Mouse (Mus musculus) heart, adult 18-20 months (tissue): ENCODE data around the gene Krtap4-16. TPM values are rescaled to one million over a fixed set of nuclear protein-coding genes. Genes with fewer than 3 reads are reported as not detected.
"Not testable (repeated sequence)": the region's sequence is repeated elsewhere in the genome, so short reads cannot be mapped to it uniquely, and the experiment has no call there.

ENCODE experiments used
- DNase-seq, 2 experiments: peaks; one replicate each; pipeline ENCODE4 v3.0.0; 2021 to 2022; ENCODE audit warnings: mixed read lengths in 1 of 2
- long read RNA-seq, 2 experiments: library from polyadenylated mRNA; stranded (forward); transcript quantifications; one replicate each; pipeline ENCODE4 v2.0.0; 2021
- total RNA-seq, 2 experiments: library from RNA; stranded (reverse); gene quantifications; 2 replicates each; pipeline ENCODE4 v1.2.3; 2021

The Krtap4-16 gene
- not detected for total RNA-seq
- long read RNA-seq, experiment 1 = 0 reads
- long read RNA-seq, experiment 2 = 0 reads

DNA sequence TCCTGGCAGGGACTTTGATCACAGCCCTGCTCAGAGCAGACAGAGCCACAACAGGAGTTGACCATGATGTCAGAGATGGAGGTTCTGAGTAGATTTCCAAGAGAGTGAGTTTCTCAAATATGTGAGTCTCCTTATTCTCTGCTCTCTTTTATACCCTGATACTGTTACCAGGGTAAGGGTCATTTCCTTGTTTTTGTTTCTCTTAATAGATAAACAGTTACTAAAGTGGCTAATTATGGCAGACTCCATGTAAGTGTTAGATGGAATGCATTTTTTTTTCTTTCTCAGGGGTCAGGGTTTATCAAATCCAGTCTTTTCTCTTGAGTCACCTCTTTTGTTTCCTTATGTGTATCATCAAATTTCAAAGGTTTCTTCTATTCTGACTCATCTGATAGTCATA is at the start of gene Krtap4-16:
Gene Krtap4-16, minus strand, starts transcription at position 101 of the 400 bp plus-strand sequence.
- no peak for DNase-seq

DNA sequence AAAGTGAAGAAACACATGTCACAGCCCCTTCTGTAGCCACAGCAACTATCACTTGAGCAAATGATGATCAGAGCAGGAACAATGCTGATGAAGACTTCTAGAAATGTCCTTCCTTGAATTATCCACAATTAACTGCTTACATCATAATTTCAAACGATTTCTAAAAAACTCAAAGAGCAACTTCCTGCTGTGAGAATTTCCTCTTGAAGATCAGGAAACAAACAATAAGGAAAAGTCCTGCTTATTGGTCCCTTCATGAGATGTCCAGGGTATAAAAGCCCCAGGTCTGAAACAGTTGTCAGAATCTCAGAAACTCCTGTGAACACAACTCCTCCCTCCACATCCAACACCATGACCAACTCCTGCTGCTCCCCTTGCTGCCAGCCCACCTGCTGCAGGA is 27.5 kb upstream of the Krtap4-16 start, which contains the start of gene Gm11567:
Gene Gm11567, plus strand, starts transcription at position 301 of the 400 bp plus-strand sequence.
- DNase-seq = not testable (repeated sequence)

DNA sequence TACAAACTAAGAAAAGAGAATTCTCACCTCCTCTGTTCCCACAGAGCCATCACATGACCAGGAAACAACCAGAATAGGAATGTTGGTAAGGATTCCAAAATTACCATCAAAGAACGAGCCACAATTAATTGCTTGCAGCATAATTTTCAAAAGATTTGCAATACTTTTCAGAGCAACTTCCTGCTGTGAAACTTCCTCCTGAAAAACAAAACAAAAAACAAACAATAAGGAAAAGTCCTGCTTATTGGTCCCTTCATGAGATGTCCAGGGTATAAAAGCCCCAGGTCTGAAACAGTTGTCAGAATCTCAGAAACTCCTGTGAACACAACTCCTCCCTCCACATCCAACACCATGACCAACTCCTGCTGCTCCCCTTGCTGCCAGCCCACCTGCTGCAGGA is 21.7 kb upstream of the Krtap4-16 start, which contains the start of gene Krtap9-1:
Gene Krtap9-1, plus strand, starts transcription at position 301 of the 400 bp plus-strand sequence.
- not testable (repeated sequence) for DNase-seq

DNA sequence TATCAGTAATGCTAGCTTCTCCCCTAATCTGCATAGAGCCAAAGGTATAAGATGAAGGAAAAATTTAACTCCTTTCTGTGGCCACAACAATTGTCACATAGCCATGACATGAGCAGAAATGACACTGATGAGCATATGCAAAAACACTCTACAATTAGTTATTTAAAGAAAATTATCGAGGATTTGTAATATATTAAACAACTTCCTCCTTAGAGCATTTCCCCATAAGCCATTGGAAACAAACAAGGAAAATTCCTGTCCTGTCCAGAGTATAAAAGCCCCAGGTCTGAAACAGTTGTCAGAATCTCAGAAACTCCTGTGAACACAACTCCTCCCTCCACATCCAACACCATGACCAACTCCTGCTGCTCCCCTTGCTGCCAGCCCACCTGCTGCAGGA is 12.8 kb upstream of the Krtap4-16 start, which contains the start of gene Gm11559:
Gene Gm11559, plus strand, starts transcription at position 301 of the 400 bp plus-strand sequence.
- not testable (repeated sequence) for DNase-seq

DNA sequence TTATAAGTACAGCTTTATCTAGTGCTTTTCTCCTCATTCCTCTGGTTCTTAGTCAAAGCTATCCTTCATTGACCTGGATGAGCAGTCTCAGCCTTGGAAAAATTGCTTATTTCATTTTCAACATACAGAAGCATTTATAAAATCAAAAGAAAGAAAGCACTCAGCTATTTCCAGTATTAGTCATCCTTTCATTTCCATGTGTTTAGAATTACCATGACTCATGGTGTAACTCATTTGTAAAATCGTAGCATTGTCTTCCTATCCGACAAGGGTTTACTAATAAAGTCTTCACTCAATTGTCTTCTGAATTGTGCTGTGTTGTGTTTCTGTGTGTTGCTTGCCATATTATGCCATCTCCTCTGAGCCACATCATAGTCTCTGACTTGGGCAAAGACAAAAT is 7.4 kb upstream of the Krtap4-16 start:
- no peak for DNase-seq

DNA sequence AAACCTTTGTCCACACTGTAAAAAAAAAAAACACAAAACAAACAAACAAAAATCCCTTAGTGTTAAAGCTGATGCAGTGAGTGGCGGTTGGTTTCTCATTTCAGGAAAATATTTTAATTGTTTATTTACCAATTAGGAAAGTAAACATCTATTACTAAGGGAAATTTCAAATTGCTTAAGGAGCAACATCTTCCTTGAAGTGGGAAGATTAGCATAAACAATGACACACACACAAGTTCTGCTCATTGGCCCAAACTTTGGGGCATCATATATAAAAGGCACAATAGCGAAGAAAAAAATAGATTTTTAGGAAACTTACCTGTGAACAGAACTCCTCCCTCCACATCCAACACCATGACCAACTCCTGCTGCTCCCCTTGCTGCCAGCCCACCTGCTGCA is 6.2 kb upstream of the Krtap4-16 start, which contains the start of gene Gm11568:
Gene Gm11568, plus strand, starts transcription at position 301 of the 400 bp plus-strand sequence.
- DNase-seq = no peak

DNA sequence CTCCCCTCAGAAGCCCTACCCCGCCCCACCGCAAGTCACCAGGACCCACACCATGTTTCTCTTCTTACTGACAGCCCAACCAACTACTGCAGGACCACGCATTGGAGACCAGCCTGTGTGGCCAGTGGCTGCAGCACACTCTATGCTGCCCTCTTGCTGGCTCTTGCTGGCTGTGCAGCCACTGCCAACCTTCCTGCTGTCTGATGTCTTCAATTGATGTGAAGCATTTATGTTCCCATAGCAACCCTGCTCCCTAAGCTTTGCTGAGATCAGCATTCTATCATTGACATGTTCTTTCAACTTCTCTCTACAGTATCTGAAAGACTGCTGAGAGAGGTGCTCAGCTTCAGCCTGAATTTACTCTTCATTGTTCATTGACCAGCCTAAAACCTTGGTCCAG is 2.7 kb upstream of the Krtap4-16 start:
- DNase-seq = no peak

DNA sequence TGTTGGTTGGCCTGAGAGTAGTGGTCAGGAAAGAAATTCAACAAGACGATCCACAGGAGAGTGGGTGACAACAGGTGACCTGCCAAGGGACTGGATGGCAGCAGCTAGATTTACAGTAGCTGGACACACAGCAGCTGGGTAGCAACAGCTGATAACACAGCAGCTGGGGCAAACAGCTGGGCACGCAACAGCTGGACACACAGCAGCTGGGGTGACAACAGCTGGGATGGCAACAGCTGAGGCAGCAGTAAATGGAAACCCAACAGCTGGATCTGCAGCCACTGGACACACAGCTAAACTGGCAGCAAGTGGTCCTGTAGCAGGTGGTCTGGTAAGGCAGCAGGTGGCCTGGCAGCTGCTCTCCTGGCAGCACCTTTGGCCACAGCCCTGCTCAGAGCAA is 4.7 kb downstream of the Krtap4-16 start:
- DNase-seq = no peak

DNA sequence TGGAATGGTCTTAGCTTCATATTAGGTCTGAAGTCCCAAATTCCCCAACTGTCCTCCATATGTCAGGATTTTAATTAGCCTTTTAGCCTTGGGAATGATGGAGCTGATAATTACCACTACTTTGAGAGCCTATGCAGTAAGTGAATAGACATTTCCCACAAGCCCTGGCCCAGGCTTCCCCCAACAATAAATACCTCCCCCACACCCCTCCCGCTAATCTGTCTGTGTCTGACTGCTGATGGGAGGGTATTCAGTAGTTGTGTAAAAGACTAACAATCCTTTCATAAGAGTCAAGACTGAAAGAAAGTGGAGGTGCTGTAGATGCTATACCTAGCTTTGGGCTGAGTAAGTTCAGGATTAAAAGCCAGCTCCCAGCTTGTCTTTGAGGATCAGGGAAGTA is 9.2 kb downstream of the Krtap4-16 start:
- DNase-seq = no peak

DNA sequence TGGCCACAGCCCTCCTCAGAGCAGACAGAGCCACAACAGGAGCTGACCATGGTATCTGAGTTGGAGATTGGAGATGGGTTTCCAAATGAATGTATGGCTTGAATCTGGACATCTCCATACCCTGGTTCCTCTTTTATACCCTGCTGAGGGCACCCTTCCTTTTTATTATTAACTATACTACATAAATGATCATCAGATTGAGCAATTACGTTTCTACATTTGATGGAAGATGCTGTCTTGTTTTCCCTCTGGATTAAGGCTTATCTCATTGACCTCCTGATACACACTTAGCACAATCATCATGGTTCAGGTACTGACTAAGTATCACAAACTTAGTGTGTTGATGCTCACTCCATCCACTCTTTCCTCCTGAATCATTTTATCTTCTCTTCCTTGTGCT is 13.4 kb downstream of the Krtap4-16 start, which contains the start of gene 2300003K06Rik:
Gene 2300003K06Rik, minus strand, starts transcription at position 101 of the 400 bp plus-strand sequence.
- no peak for DNase-seq

DNA sequence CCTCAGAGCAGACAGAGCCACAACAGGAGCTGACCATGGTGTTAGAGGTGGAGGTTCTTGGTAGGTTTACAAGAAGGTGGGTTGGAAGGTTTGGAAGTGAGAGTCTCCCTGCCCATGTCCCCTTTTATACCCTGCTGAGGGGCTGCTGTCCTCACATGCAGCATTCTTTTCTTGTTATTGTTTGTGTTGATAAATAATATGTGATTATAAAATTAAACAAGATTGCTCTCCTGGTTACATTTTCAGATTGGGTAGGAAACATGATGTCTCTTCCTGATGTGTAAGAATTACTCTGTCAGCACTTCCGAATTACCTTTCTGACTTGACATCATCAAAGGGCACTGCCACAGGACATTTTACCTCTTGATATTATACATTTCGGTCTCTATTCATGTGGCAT is 35.8 kb downstream of the Krtap4-16 start, which contains the start of gene Gm11564:
Gene Gm11564, minus strand, starts transcription at position 101 of the 400 bp plus-strand sequence.
- not testable (repeated sequence) for DNase-seq

DNA sequence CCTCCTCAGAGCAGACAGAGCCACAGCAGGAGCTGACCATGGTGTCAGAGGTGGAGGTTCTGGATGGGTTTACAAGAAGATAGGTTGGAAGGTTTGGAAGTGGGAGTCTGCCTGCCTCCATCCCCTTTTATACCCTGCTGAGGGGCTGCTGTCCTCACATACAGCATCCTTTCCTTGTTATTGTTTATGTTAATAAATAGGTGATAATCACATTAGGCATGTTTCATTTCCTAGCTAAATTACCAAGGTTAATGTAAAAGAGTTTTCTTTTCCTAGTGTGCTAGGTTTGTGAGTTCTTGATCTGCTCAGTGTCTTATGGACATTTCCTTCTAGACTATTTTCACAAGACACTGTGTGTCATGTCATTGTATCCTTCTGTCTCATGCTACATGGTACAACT is 41.6 kb downstream of the Krtap4-16 start, which contains the start of gene Krtap4-13:
Gene Krtap4-13, minus strand, starts transcription at position 101 of the 400 bp plus-strand sequence.
- DNase-seq = not testable (repeated sequence)

DNA sequence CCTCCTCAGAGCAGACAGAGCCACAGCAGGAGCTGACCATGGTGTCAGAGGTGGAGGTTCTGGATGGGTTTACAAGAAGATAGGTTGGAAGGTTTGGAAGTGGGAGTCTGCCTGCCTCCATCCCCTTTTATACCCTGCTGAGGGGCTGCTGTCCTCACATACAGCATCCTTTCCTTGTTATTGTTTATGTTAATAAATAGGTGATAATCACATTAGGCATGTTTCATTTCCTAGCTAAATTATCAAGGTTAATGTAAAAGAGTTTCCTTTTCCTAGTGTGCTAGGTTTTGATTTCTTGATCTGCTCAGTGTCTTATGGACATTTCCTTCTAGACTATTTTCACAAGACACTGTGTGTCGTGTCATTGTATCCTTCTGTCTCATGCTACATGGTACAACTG is 47.1 kb downstream of the Krtap4-16 start, which contains the start of gene Gm11554:
Gene Gm11554, minus strand, starts transcription at position 101 of the 400 bp plus-strand sequence.
- not testable (repeated sequence) for DNase-seq

Other genes starting within 250 kb of the Krtap4-16 start
- gene Gm11938, start 248.3 kb downstream of the Krtap4-16 start, total RNA-seq = not detected
- not detected for gene Gm11937, start 241.4 kb downstream of the Krtap4-16 start, total RNA-seq
- not detected for gene Krtap2-4, start 236.8 kb downstream of the Krtap4-16 start, total RNA-seq
- not detected for gene Gm11562, start 231.2 kb downstream of the Krtap4-16 start, total RNA-seq
- gene Krtap4-1, start 223.4 kb downstream of the Krtap4-16 start, total RNA-seq = not detected
- not detected for gene Krtap4-2, start 216.5 kb downstream of the Krtap4-16 start, total RNA-seq
- not detected for gene Krtap4-7, start 207.5 kb downstream of the Krtap4-16 start, total RNA-seq
- gene Gm11555, start 201.4 kb downstream of the Krtap4-16 start, total RNA-seq = not detected
- gene Gm11563, start 192.6 kb downstream of the Krtap4-16 start, total RNA-seq = not detected
- not detected for gene Krtap4-6, start 185.6 kb downstream of the Krtap4-16 start, total RNA-seq
- gene Gm14190, start 160.9 kb downstream of the Krtap4-16 start, total RNA-seq = not detected
- gene Gm14180, start 117.3 kb downstream of the Krtap4-16 start, total RNA-seq = not detected
- not detected for gene Gm11595, start 78.7 kb downstream of the Krtap4-16 start, total RNA-seq
- gene Krtap4-8, start 70.9 kb downstream of the Krtap4-16 start, total RNA-seq = not detected
- not detected for gene Krtap4-9, start 66.4 kb downstream of the Krtap4-16 start, total RNA-seq
- gene Gm11596, start 58.1 kb downstream of the Krtap4-16 start, total RNA-seq = not detected
- gene Gm11569, start 52.7 kb downstream of the Krtap4-16 start, total RNA-seq = not detected
- not detected for gene Gm11554, start 47.2 kb downstream of the Krtap4-16 start, total RNA-seq
- not detected for gene Krtap4-13, start 41.7 kb downstream of the Krtap4-16 start, total RNA-seq
- not detected for gene Gm11564, start 35.9 kb downstream of the Krtap4-16 start, total RNA-seq
- not detected for gene 2300003K06Rik, start 13.5 kb downstream of the Krtap4-16 start, total RNA-seq
- gene Gm11568, start 6.3 kb upstream of the Krtap4-16 start, total RNA-seq = not detected
- not detected for gene Gm11559, start 12.9 kb upstream of the Krtap4-16 start, total RNA-seq
- gene Krtap9-1, start 21.8 kb upstream of the Krtap4-16 start, total RNA-seq = not detected
- not detected for gene Gm11567, start 27.6 kb upstream of the Krtap4-16 start, total RNA-seq
- not detected for gene Krtap31-1, start 56.3 kb upstream of the Krtap4-16 start, total RNA-seq
- gene Gm11565, start 63.1 kb upstream of the Krtap4-16 start, total RNA-seq = not detected
- gene Krtap31-2, start 84.7 kb upstream of the Krtap4-16 start, total RNA-seq = not detected
- not detected for gene Krtap9-5, start 96.9 kb upstream of the Krtap4-16 start, total RNA-seq
- not detected for gene Krtap29-1, start 127.4 kb upstream of the Krtap4-16 start, total RNA-seq
- not detected for gene Krtap16-1, start 135.0 kb upstream of the Krtap4-16 start, total RNA-seq
- not detected for gene Krtap17-1, start 142.4 kb upstream of the Krtap4-16 start, total RNA-seq
- gene Krt33a, start 164.6 kb upstream of the Krtap4-16 start, total RNA-seq = not detected
- not detected for gene Krt33b, start 178.3 kb upstream of the Krtap4-16 start, total RNA-seq
- not detected for gene Krt34, start 189.9 kb upstream of the Krtap4-16 start, total RNA-seq
- not detected for gene Krt31, start 198.9 kb upstream of the Krtap4-16 start, total RNA-seq
- not detected for gene Krt32, start 236.6 kb upstream of the Krtap4-16 start, total RNA-seq
- gene Krt35, start 244.6 kb upstream of the Krtap4-16 start, total RNA-seq = not detected